Mouse (Mus musculus) induced T-regulatory cell, adult 2 months (primary cell): ENCODE results near the gene Zfp595.
"Not testable (repeated sequence)": the region's sequence is repeated elsewhere in the genome, so short reads cannot be mapped to it uniquely, and the experiment has no call there.

Experiments used
- DNase-seq: peaks from one replicate; pipeline ENCODE4 v3.0.0-alpha.2; 2012; ENCODE audit warnings: low read depth

The Zfp595 gene

DNA sequence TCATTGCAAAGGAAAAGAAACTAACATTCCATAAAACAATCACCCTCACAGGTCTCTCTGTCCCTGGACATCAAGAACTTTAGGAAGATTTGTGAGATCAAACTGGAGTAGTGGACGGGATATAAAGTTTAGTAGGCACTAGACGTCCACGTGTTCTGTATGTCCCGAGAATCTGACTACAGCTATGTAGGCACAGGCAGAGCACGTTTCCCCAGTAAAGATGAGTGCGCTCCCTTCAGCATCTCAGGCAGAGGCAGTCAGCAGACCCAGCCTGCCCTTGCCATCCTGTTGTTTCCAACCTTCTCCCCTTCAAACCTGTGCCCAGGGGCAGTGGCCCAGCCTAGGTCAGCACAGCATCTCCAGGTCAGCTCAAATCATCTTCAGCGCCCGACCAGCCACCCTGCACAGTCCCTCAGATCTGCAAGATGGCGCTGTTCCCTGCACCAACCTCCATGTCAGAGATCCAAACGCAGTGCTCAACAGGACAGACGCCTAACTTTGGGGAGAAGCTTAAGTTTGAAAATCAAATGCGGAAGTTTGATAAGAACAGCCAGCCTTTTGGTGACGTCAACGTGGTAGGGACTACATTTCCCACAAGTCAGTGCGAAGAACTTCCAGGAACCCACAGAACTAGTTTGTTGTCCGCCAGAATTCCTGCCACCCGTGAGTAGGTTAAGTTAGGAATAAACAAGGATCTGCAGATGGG is at the start of gene Zfp595:
Gene Zfp595, minus strand, starts transcription at position 552 of the 706 bp plus-strand sequence.
- peak; percentile 95 for DNase-seq

DNA sequence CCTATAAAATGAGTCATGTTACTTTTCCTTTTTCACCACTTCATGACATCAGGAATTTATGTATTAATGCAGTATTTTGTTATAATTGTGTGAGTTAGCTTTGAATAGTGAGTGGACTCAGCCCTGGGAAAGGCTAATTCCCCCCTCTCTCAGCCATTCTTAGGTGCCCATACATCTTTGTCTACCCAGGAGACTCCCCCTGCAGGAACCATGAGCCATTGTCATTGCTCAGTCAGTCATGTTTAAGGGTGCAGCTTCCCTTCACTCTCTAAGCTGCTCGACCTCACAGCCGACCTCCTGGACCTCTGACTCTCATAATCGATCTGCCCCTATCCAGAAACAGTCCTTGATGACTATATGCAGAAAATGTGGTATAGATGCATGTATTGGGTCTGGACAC is 43.9 kb upstream of the Zfp595 start:
- not testable (repeated sequence) for DNase-seq

- DNase-seq: peak; percentile 95
Observed at GRCm38 (mm10) chr13:67375050-67375911, 42.9 kb upstream of the Zfp595 start, which contains the start of the genes Gm28041 and Zfp456. TSS of gene Gm28041 (minus strand) at chr13:67375733. TSS of gene Zfp456 (minus strand) at chr13:67375810.

GRCm38 (mm10) chr13:67360131-67360744 is 27.9 kb upstream of the Zfp595 start, which contains the start of the genes Gm28044 and Zfp953:
TSS of gene Gm28044 (minus strand) at chr13:67360536.
TSS of gene Zfp953 (minus strand) at chr13:67360605.
- peak; percentile 95 for DNase-seq

DNA sequence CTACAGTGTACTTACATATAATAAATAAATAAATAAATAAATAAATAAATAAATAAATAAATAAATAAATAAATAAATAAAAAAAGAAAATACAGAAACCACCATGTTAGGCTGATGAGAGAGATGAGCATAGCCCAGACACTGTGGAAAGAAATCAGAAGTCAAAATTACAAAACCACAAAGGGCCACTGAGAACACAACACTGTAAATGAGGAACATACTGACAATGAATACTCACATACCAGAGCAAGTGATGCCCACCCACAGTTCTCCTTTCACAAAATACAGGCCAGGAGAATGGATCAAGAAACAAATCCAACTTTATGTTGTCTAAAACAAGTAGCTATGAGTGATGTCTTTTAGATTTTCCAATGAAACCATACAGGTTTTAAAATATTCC is 19.5 kb upstream of the Zfp595 start:
- DNase-seq: no peak

DNA sequence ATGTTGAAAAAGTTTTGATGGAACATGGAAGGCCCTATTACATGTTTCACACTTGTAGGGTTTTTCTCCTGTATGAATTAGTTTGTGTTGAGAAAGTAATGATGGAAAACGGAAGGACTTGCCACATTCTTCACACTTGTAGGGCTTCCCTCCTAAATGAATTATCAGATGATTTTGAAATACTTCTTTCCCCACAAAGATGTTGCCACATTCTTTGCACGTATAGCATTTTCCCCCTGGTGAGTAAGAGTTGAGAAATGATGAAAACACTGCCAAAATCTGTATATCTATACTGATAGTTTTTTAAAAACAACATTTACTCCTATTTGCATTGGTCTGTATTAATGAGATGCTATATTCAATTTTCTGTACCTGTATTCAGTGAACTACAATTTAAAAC is 11.1 kb upstream of the Zfp595 start:
- DNase-seq: no peak

- no peak for DNase-seq
Observed at GRCm38 (mm10) chr13:67332877-67333276, 507 bp upstream of the Zfp595 start.

GRCm38 (mm10) chr13:67306718-67307117 is 25.7 kb downstream of the Zfp595 start:
- DNase-seq: no peak

DNA sequence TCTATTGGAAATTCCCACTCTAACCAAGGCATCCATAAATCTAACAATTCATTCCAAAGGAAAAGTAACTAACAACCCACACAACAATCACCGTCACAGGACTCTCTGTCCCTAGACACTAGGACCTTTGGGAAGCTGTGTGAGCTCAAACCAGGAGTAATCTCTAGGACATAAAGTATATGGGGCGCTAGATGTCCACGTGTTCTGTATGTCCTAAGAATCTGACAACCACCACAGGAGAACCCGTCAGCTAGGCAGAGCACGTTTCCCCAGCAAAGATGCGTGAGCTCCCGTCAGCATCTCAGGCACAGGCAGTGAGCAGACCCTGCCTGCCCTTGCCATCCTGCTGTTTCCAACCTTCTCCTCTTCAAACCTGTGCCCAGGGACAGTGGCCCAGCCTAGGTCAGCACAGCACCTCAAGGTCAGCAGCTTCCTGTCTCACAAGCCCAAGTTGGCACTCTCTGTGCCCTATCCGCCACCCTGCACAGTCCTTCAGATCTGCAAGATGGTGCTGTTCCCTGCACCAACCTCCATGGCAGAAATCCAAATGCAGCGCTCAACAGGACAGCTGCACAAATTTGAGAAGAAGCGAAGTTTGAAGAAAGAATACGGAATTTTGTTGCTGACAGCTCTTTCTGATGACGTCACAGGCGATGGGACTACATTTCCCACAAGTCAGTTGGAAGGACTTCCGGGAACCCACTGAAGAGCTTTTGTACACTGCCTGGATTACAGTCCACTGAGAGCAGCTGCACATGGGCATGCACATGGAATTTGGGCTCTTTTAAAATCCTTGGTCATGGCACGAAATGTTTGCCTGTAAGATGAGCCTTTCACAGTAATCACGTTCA is 26.3 kb downstream of the Zfp595 start, which contains the start of gene Zfp457:
Gene Zfp457, minus strand, starts transcription at position 664 of the 851 bp plus-strand sequence.
- DNase-seq: peak; percentile 95

DNA sequence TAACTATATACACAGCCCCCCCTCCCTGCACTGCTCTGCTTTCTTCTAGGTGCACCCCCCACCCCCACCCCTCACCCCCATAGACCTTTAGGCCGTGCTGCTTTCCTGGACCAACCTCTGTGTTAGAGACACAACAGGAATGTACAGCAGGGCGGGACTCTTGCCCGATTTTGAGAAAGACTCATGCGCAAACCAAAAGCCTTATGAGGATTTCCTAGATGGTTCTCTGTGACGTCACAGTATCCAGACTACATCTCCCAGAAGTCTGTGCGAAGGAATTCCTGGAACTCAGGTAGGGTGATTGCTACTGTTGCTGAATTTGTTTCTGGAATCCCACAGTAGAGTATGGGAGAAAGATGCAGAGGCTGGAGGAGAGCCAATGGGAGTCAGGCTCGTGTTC is 54.1 kb downstream of the Zfp595 start, which contains the start of gene Zfp458:
Gene Zfp458, minus strand, starts transcription at position 153 of the 400 bp plus-strand sequence.
- no peak for DNase-seq

GRCm38 (mm10) chr13:67269383-67270065 is 62.8 kb downstream of the Zfp595 start:
- peak; percentile 17 for DNase-seq

GRCm38 (mm10) chr13:67268568-67269369 is 63.6 kb downstream of the Zfp595 start:
- DNase-seq: peak; percentile 94
